Mouse (Mus musculus) MEL (cell line): ENCODE measurements around the gene Spem2. TPM values are rescaled to one million over a fixed set of nuclear protein-coding genes. Genes with fewer than 3 reads are reported as not detected.

Source experiments
- DNase-seq: peaks from one replicate; pipeline ENCODE4 v3.0.0; 2011; ENCODE audit warnings: low read depth, low spot score
- H3K27ac ChIP-seq: 2 replicates; pipeline ENCODE4 v1.5.1; 2012; ENCODE audit warnings: low read depth, mild to moderate bottlenecking, control low read depth, low read length, moderate library complexity; ENCODE audit not compliant: control insufficient read depth
- H3K27me3 ChIP-seq, 2 experiments: fragments of 150-350 bp in 1 of 2; sonication (generic) in 1 of 2; 2 replicates each; pipeline ENCODE4 v1.6.1; 2012; ENCODE audit warnings: low read length in 2 of 2, mild to moderate bottlenecking in 2 of 2, improper control_type of control experiment in 1 of 2, moderate library complexity in 1 of 2; ENCODE audit not compliant: insufficient read depth in 2 of 2, control insufficient read depth in 1 of 2
- H3K36me3 ChIP-seq, 2 experiments: 2 replicates each; pipeline ENCODE4 v1.6.1; 2012 to 2014; ENCODE audit warnings: low read length in 2 of 2, improper control_type of control experiment in 1 of 2, inconsistent platforms in 1 of 2, mild to moderate bottlenecking in 1 of 2; ENCODE audit not compliant: insufficient read depth in 2 of 2, control insufficient read depth in 1 of 2
- H3K4me1 ChIP-seq, 2 experiments: fragments of 150-350 bp in 1 of 2; sonication (generic) in 1 of 2; 2 replicates each; pipeline ENCODE4 v1.6.1; 2012; ENCODE audit warnings: low read length in 2 of 2, improper control_type of control experiment in 1 of 2, mild to moderate bottlenecking in 1 of 2; ENCODE audit not compliant: insufficient read depth in 2 of 2, control insufficient read depth in 1 of 2
- H3K4me3 ChIP-seq, 2 experiments: fragments of 150-350 bp in 1 of 2; sonication (generic) in 1 of 2; 2 replicates each; pipeline ENCODE4 v1.5.1; 2012; ENCODE audit warnings: low read depth in 2 of 2, low read length in 2 of 2, mild to moderate bottlenecking in 2 of 2, moderate library complexity in 2 of 2, control low read depth in 1 of 2, improper control_type of control experiment in 1 of 2; ENCODE audit not compliant: control insufficient read depth in 1 of 2, insufficient read depth in 1 of 2
- H3K79me2 ChIP-seq: 2 replicates; pipeline ENCODE4 v1.6.1; 2012; ENCODE audit warnings: mild to moderate bottlenecking, low read length, moderate library complexity; ENCODE audit not compliant: control insufficient read depth, poor library complexity, insufficient read depth
- H3K9ac ChIP-seq: 2 replicates; pipeline ENCODE4 v1.6.1; 2012; ENCODE audit warnings: low read depth, mild to moderate bottlenecking, control low read depth, low read length, moderate library complexity; ENCODE audit not compliant: control insufficient read depth, poor library complexity, severe bottlenecking
- H3K9me3 ChIP-seq: fragments of 150-350 bp; sonication (generic); replicated peaks from 2 replicates; pipeline ENCODE4 v1.6.1; 2012; ENCODE audit warnings: mild to moderate bottlenecking, low read length, improper control_type of control experiment, moderate library complexity; ENCODE audit not compliant: insufficient read depth
- BHLHE40 ChIP-seq: IDR thresholded peaks from 2 replicates; pipeline ENCODE4 v1.6.1; 2012; ENCODE audit warnings: low read depth, mild to moderate bottlenecking, inconsistent platforms, low read length, improper control_type of control experiment, borderline replicate concordance
- CHD1 ChIP-seq: IDR thresholded peaks from 2 replicates; pipeline ENCODE4 v1.6.1; 2012; ENCODE audit warnings: low read depth, mild to moderate bottlenecking, inconsistent platforms, low read length, improper control_type of control experiment
- CTCF ChIP-seq, 3 experiments: IDR thresholded peaks in 2 of 3; conservative IDR thresholded peaks in 1 of 3; 2 replicates each; pipeline ENCODE4 v1.5.1; 2011 to 2012; ENCODE audit warnings: low read length in 3 of 3, low read depth in 2 of 3, mild to moderate bottlenecking in 2 of 3, improper control_type of control experiment in 1 of 3, inconsistent platforms in 1 of 3, mixed read lengths in 1 of 3, moderate library complexity in 1 of 3; ENCODE audit not compliant: control insufficient read depth in 1 of 3, insufficient read depth in 1 of 3, poor library complexity in 1 of 3, severe bottlenecking in 1 of 3
- EP300 ChIP-seq, 2 experiments: IDR thresholded peaks; 2 replicates each; pipeline ENCODE4 v1.6.1; 2011; ENCODE audit warnings: improper control_type of control experiment in 2 of 2, low read length in 2 of 2, low read depth in 1 of 2, mild to moderate bottlenecking in 1 of 2
- ETS1 ChIP-seq: IDR thresholded peaks from 2 replicates; pipeline ENCODE4 v1.6.1; 2012; ENCODE audit warnings: low read depth, mild to moderate bottlenecking, inconsistent platforms, low read length, improper control_type of control experiment, moderate library complexity
- GATA1 ChIP-seq: IDR thresholded peaks from 2 replicates; pipeline ENCODE4 v1.6.1; 2011; ENCODE audit warnings: low read depth, low read length, improper control_type of control experiment
- KAT2A ChIP-seq: conservative IDR thresholded peaks from 2 replicates; pipeline ENCODE4 v1.6.1; 2012; ENCODE audit warnings: low read depth, low read length, improper control_type of control experiment, inconsistent platforms
- MAFK ChIP-seq: IDR thresholded peaks from 2 replicates; pipeline ENCODE4 v1.6.1; 2011; ENCODE audit warnings: low read depth, mild to moderate bottlenecking, low read length, improper control_type of control experiment, borderline replicate concordance
- MAZ ChIP-seq: IDR thresholded peaks from 2 replicates; pipeline ENCODE4 v1.6.1; 2012; ENCODE audit warnings: low read depth, mild to moderate bottlenecking, inconsistent platforms, low read length, improper control_type of control experiment
- MEF2A ChIP-seq: IDR thresholded peaks from 2 replicates; pipeline ENCODE4 v1.6.1; 2014; ENCODE audit warnings: low read depth, mild to moderate bottlenecking, inconsistent platforms, low read length, improper control_type of control experiment; ENCODE audit not compliant: poor library complexity, insufficient replicate concordance, severe bottlenecking; ENCODE audit errors: extremely low read depth
- MYB ChIP-seq: IDR thresholded peaks from 2 replicates; pipeline ENCODE4 v1.6.1; 2011; ENCODE audit warnings: mild to moderate bottlenecking, low read depth, low read length, improper control_type of control experiment
- MYC ChIP-seq: IDR thresholded peaks from 2 replicates; pipeline ENCODE4 v1.6.1; 2011; ENCODE audit warnings: low read depth, mild to moderate bottlenecking, low read length, improper control_type of control experiment, moderate library complexity
- NELFE ChIP-seq: IDR thresholded peaks from 2 replicates; pipeline ENCODE4 v1.6.1; 2011; ENCODE audit warnings: low read depth, low read length, improper control_type of control experiment
- NRF1 ChIP-seq: IDR thresholded peaks from 2 replicates; pipeline ENCODE4 v1.6.1; 2014; ENCODE audit warnings: low read depth, mild to moderate bottlenecking, inconsistent platforms, low read length, improper control_type of control experiment, moderate library complexity; ENCODE audit not compliant: poor library complexity, insufficient read depth, severe bottlenecking
- POLR2AphosphoS2 ChIP-seq: IDR thresholded peaks from 2 replicates; pipeline ENCODE4 v1.6.1; 2011; ENCODE audit warnings: low read length, improper control_type of control experiment
- POLR2AphosphoS5 ChIP-seq: IDR thresholded peaks from 2 replicates; pipeline ENCODE4 v1.6.1; 2012; ENCODE audit warnings: low read depth, borderline replicate concordance, mild to moderate bottlenecking, inconsistent platforms, low read length, moderate library complexity, mixed read lengths
- RAD21 ChIP-seq: IDR thresholded peaks from 2 replicates; pipeline ENCODE4 v1.6.1; 2011; ENCODE audit warnings: mild to moderate bottlenecking, low read depth, low read length, improper control_type of control experiment
- SMC3 ChIP-seq: IDR thresholded peaks from 2 replicates; pipeline ENCODE4 v1.6.1; 2011; ENCODE audit warnings: low read depth, low read length, improper control_type of control experiment
- TBP ChIP-seq: IDR thresholded peaks from 2 replicates; pipeline ENCODE4 v1.8.0; 2011; ENCODE audit warnings: low read depth, low read length, improper control_type of control experiment
- TCF12 ChIP-seq: IDR thresholded peaks from 2 replicates; pipeline ENCODE4 v1.6.1; 2014; ENCODE audit warnings: low read depth, mild to moderate bottlenecking, inconsistent platforms, low read length, improper control_type of control experiment, moderate library complexity
- USF1 ChIP-seq: IDR thresholded peaks from 2 replicates; pipeline ENCODE4 v1.6.1; 2014; ENCODE audit warnings: low read depth, mild to moderate bottlenecking, inconsistent platforms, low read length, improper control_type of control experiment, moderate library complexity
- USF2 ChIP-seq, 2 experiments: IDR thresholded peaks; 2 replicates each; pipeline ENCODE4 v1.6.1; 2011 to 2012; ENCODE audit warnings: improper control_type of control experiment in 2 of 2, low read length in 2 of 2, borderline replicate concordance in 1 of 2, inconsistent platforms in 1 of 2, low read depth in 1 of 2, mild to moderate bottlenecking in 1 of 2; ENCODE audit not compliant: insufficient read depth in 1 of 2
- ZMIZ1 ChIP-seq: IDR thresholded peaks from 2 replicates; pipeline ENCODE4 v1.6.1; 2012; ENCODE audit warnings: low read depth, mild to moderate bottlenecking, inconsistent platforms, low read length, improper control_type of control experiment, moderate library complexity
- polyA plus RNA-seq, 2 experiments: library from polyadenylated mRNA; stranded (reverse) in 1 of 2; unstranded in 1 of 2; fragments of >175 nt in 1 of 2; fragments of >200 nt in 1 of 2; gene quantifications; 2 replicates each; pipeline versions ENCODE4 v1.2.1 to v1.2.4; 2012; ENCODE audit warnings: low replicate concordance in 2 of 2, low read depth in 1 of 2; ENCODE audit not compliant: insufficient read length in 2 of 2, insufficient read depth in 1 of 2, missing spikeins in 1 of 2
- total RNA-seq: library from RNA; depleted of rRNA; stranded (reverse); fragments of 300-350 nt; gene quantifications from 2 replicates; pipeline ENCODE4 v1.2.3, GENCODE M21; 2012

Gene Spem2
- total and polyA plus RNA-seq, 3 experiments = not detected

DNA sequence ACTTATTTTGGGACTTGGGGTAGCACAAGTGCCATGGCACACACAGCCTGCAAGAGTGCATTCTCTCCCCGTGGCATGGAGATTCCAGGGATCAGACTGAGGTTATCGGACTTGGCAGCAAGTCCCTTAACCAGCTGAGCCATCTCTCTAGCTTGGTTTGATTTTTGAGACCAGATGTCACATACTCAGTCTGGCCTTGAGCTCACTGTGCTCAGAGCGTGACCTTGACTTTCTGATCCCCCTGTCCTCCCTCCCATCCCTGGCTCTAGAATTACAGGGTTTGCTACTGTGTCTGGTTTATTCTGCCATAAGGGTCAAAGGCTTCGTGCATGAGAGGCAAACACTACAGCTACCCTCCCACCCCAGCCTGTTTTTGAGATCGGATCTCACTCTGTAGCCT lies 28.8 kb downstream of the Spem2 start:
- Histone ChIP-seq H3K36me3 (peaks cover 0 to under 1% of the 10 kb centered on the region in 2 experiments; a peak in 2 of 4 replicates), H3K27ac (no peak overlapping the region), H3K4me1 (peaks cover 2 to 9% of the 10 kb centered on the region in 2 experiments; a peak in 3 of 4 replicates), H3K9ac (no peak overlapping the region), H3K27me3 (no peaks in the 10 kb centered on the region), H3K79me2 (peaks cover 3% of the 10 kb centered on the region; the same call in 1 of the 2 replicates), H3K4me3 (no peak overlapping the region), H3K9me3 (no peaks in the 10 kb centered on the region)
- DNase-seq = no peak
- no peak for TF ChIP-seq CHD1

DNA sequence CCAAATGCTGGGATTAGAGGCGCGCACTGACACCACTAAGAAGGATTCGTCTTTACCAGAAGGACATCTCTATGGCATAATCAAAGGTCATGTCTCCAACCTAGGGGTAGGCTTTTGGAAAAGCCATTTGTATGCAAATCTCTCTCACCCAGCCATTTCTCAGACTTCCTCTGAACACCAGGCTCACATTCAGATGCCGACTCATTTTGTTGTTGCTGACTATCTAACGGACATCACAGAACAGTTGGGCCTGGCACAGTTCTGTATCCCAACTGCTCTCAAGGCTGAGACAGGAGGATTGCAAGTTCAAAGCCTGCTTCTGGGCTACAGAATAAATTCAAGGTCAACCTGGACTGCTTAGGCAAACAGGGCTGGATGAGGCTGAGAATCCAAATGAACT lies 31.0 kb downstream of the Spem2 start:
- TF ChIP-seq MYB (peak; percentile 48; the same call in 1 of the 2 replicates), EP300 (IDR thresholded peaks at IDR 0.05; ENCODE audit: low read depth in 1 of 2, low read length in 2 of 2) (peak in 1 of 2 experiments; percentile 56; a peak in 2 of 4 replicates), RAD21 (no peak), BHLHE40 (no peak)
- DNase-seq = peak; percentile 33
- Histone ChIP-seq H3K27me3 (no peaks in the 10 kb centered on the region), H3K9me3 (no peaks in the 10 kb centered on the region), H3K27ac (no peak overlapping the region), H3K9ac (no peak overlapping the region), H3K4me1 (peaks cover 2 to 13% of the 10 kb centered on the region in 2 experiments; a peak in 3 of 4 replicates), H3K4me3 (no peak overlapping the region), H3K36me3 (peaks cover 0 to 5% of the 10 kb centered on the region in 2 experiments; a peak in 2 of 4 replicates), H3K79me2 (peaks cover 3% of the 10 kb centered on the region; the same call in 1 of the 2 replicates)

DNA sequence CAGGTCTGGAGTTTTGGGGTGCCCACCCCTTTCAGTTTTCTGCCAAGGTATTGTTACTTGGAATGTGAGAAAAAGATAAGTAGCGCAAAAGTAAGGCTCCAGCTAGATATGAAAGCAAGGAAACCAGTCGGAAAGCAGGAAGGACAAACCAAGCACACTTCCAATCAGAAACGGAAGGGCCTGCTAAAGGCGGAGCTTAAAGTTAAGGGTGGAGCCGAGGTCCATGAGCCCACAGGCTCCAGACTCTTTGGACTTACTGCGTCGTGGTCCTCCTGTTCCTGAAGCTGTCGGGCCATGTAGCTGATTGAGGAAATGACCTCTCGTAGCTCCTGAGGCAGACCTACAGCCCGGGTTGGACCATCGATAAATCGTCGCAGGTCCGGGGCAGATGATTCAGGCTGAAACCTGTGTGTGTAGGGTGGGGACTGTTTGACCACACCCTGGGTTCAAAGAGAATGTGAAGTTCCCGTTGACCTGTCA lies 33.4 kb downstream of the Spem2 start:
- Histone ChIP-seq H3K9me3 (no peaks in the 10 kb centered on the region), H3K4me3 (peak overlapping the region; percentile 58 to 82), H3K4me1 (peaks cover 2 to 13% of the 10 kb centered on the region in 2 experiments; a peak in 3 of 4 replicates), H3K79me2 (peaks cover 3% of the 10 kb centered on the region; the same call in 1 of the 2 replicates), H3K9ac (peak overlapping the region; percentile 82), H3K27ac (peak overlapping the region; percentile 65), H3K27me3 (no peaks in the 10 kb centered on the region), H3K36me3 (peaks cover 0 to 5% of the 10 kb centered on the region in 2 experiments; a peak in 2 of 4 replicates)
- peak; percentile 93 for DNase-seq
- no peak for TF ChIP-seq USF2 (IDR thresholded peaks at IDR 0.05; ENCODE audit: borderline replicate concordance in 1 of 2, insufficient read depth in 1 of 2, low read depth in 1 of 2, low read length in 2 of 2)
- TF ChIP-seq MYC = peak; percentile 69
- peak; percentile 81 for TF ChIP-seq GATA1
- peak; percentile 85 for TF ChIP-seq POLR2AphosphoS2
- TF ChIP-seq MAZ = peak; percentile 52; the same call in 1 of the 2 replicates
- TF ChIP-seq MEF2A = no peak
- no peak for TF ChIP-seq CTCF (IDR thresholded peaks at IDR 0.05 in 2 of 3, conservative IDR thresholded peaks at IDR 0.05 in 1 of 3; ENCODE audit: control insufficient read depth in 1 of 3, insufficient read depth in 1 of 3, low read depth in 2 of 3, low read length in 3 of 3, poor library complexity in 1 of 3, severe bottlenecking in 1 of 3)
- peak; percentile 83 for TF ChIP-seq NELFE
- peak; percentile 65 to 73; a peak in 3 of 4 replicates for TF ChIP-seq EP300 (IDR thresholded peaks at IDR 0.05; ENCODE audit: low read depth in 1 of 2, low read length in 2 of 2)
- 0 out of 2 replicates have a peak, but pooled peaks have one; percentile 6 for TF ChIP-seq MAFK
- no peak for TF ChIP-seq USF1
- TF ChIP-seq TCF12 = peak; percentile 81
- TF ChIP-seq KAT2A = no peak
- TF ChIP-seq TBP = peak; percentile 76
- TF ChIP-seq ZMIZ1 = peak; percentile 71; the same call in 1 of the 2 replicates
- TF ChIP-seq RAD21 = no peak
- no peak for TF ChIP-seq SMC3
- TF ChIP-seq ETS1 = peak; percentile 63
- no peak for TF ChIP-seq CHD1
- TF ChIP-seq POLR2AphosphoS5 = no peak
- no peak for TF ChIP-seq NRF1
